Mouse (Mus musculus): Measurements from ENCODE around the gene Mycbp2. TPM values are rescaled to one million over a fixed set of nuclear protein-coding genes. Genes with fewer than 3 reads are reported as not detected.

Mycbp2 gene
- total RNA-seq, 1 experiment: 16.2 TPM

GRCm38 (mm10) chr14:103088624-103089023 is 258.0 kb downstream of the Mycbp2 start:
- peak; percentile 71 for DNase-seq (ENCODE audit: low read depth, low spot score)
- Histone ChIP-seq H3K27ac (ENCODE audit: insufficient read depth, low read depth, low read length, poor library complexity, severe bottlenecking) (no peak overlapping the region), H3K36me3 (ENCODE audit: control insufficient read depth, insufficient read depth, low read length, poor library complexity, severe bottlenecking) (peaks cover 28% of the 10 kb centered on the region), H3K4me3 (ENCODE audit: insufficient read depth in 1 of 2, low read depth in 1 of 2, low read length in 2 of 2, poor library complexity in 1 of 2, severe bottlenecking in 1 of 2) (no peak overlapping the region), H3K9ac (ENCODE audit: insufficient read depth, low read depth, low read length, poor library complexity, severe bottlenecking) (no peak overlapping the region), H3K9me3 (ENCODE audit: control insufficient read depth, insufficient read depth, low read depth, low read length) (no peaks in the 10 kb centered on the region), H3K4me1 (ENCODE audit: control insufficient read depth in 2 of 2, insufficient read depth in 2 of 2, low read length in 2 of 2, poor library complexity in 1 of 2) (no peaks in the 10 kb centered on the region; a peak in 1 of 4 replicates)
- in situ Hi-C loops (cut with MboI; ENCODE audit: low sequenced_read_pairs in 2 of 2, unreplicated experiment in 2 of 2): no loop called here
- TF ChIP-seq CHD2 (IDR thresholded peaks at IDR 0.05; ENCODE audit: low read depth, low read length) (no peak), HCFC1 (IDR thresholded peaks at IDR 0.05; ENCODE audit: borderline replicate concordance, insufficient read depth, low read length) (no peak), MAFK (IDR thresholded peaks at IDR 0.05; ENCODE audit: insufficient read depth, low read depth, low read length) (no peak)

DNA sequence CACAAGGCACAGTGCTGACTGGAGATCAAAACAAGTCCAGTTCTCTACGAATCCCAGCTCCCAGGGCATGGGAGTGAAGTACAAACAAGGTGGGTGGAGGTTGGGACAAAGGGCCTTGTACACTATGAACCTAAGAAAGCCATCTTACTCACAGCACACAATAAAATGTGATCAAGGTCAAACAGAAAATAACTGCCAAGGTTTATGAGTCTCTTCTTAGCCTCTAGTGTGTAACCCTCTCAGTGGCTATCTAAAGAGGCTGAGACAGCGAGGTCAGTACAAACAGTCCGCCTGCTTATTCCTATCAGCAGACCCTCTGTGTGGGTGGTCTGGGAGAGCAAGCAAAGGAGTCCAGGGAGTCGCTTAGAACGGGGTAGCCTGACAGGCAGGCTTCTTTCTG is 258.8 kb downstream of the Mycbp2 start:
- in situ Hi-C loops (cut with MboI; ENCODE audit: low sequenced_read_pairs in 2 of 2, unreplicated experiment in 2 of 2): no loop called here
- H3K9me3 ChIP-seq (ENCODE audit: control insufficient read depth, insufficient read depth, low read depth, low read length): no peaks in the 10 kb centered on the region
- TF ChIP-seq CHD2 (IDR thresholded peaks at IDR 0.05; ENCODE audit: low read depth, low read length): no peak
- no peak for TF ChIP-seq ZC3H11A (IDR thresholded peaks at IDR 0.05; ENCODE audit: borderline replicate concordance, low read depth, low read length)
- no peak for TF ChIP-seq HCFC1 (IDR thresholded peaks at IDR 0.05; ENCODE audit: borderline replicate concordance, insufficient read depth, low read length)
- no peak for TF ChIP-seq MAFK (IDR thresholded peaks at IDR 0.05; ENCODE audit: insufficient read depth, low read depth, low read length)
- TF ChIP-seq ZNF384 (IDR thresholded peaks at IDR 0.05; ENCODE audit: low read depth, low read length): no peak
- H3K9ac ChIP-seq (ENCODE audit: insufficient read depth, low read depth, low read length, poor library complexity, severe bottlenecking): no peak overlapping the region
- H3K27ac ChIP-seq (ENCODE audit: insufficient read depth, low read depth, low read length, poor library complexity, severe bottlenecking): no peak overlapping the region
- H3K4me1 ChIP-seq (ENCODE audit: control insufficient read depth in 2 of 2, insufficient read depth in 2 of 2, low read length in 2 of 2, poor library complexity in 1 of 2): no peaks in the 10 kb centered on the region; a peak in 1 of 4 replicates
- no peak overlapping the region for H3K4me3 ChIP-seq (ENCODE audit: insufficient read depth in 1 of 2, low read depth in 1 of 2, low read length in 2 of 2, poor library complexity in 1 of 2, severe bottlenecking in 1 of 2)
- H3K36me3 ChIP-seq (ENCODE audit: control insufficient read depth, insufficient read depth, low read length, poor library complexity, severe bottlenecking): peaks cover 33% of the 10 kb centered on the region
- no peak for DNase-seq (ENCODE audit: low read depth, low spot score)

GRCm38 (mm10) chr14:103086671-103087324 is 259.8 kb downstream of the Mycbp2 start:
- no peak for TF ChIP-seq HCFC1 (IDR thresholded peaks at IDR 0.05; ENCODE audit: borderline replicate concordance, insufficient read depth, low read length)
- TF ChIP-seq CHD2 (IDR thresholded peaks at IDR 0.05; ENCODE audit: low read depth, low read length): no peak
- TF ChIP-seq ZNF384 (IDR thresholded peaks at IDR 0.05; ENCODE audit: low read depth, low read length): no peak
- no peak for TF ChIP-seq ZC3H11A (IDR thresholded peaks at IDR 0.05; ENCODE audit: borderline replicate concordance, low read depth, low read length)
- TF ChIP-seq MAFK (IDR thresholded peaks at IDR 0.05; ENCODE audit: insufficient read depth, low read depth, low read length): no peak
- Histone ChIP-seq H3K4me3 (ENCODE audit: insufficient read depth in 1 of 2, low read depth in 1 of 2, low read length in 2 of 2, poor library complexity in 1 of 2, severe bottlenecking in 1 of 2) (no peak overlapping the region), H3K4me1 (ENCODE audit: control insufficient read depth in 2 of 2, insufficient read depth in 2 of 2, low read length in 2 of 2, poor library complexity in 1 of 2) (no peaks in the 10 kb centered on the region; a peak in 1 of 4 replicates), H3K9me3 (ENCODE audit: control insufficient read depth, insufficient read depth, low read depth, low read length) (no peaks in the 10 kb centered on the region), H3K27ac (ENCODE audit: insufficient read depth, low read depth, low read length, poor library complexity, severe bottlenecking) (no peak overlapping the region), H3K36me3 (ENCODE audit: control insufficient read depth, insufficient read depth, low read length, poor library complexity, severe bottlenecking) (peaks cover 32% of the 10 kb centered on the region), H3K9ac (ENCODE audit: insufficient read depth, low read depth, low read length, poor library complexity, severe bottlenecking) (no peak overlapping the region)
- in situ Hi-C loops (cut with MboI; ENCODE audit: low sequenced_read_pairs in 2 of 2, unreplicated experiment in 2 of 2): no loop called here
- no peak for DNase-seq (ENCODE audit: low read depth, low spot score)

GRCm38 (mm10) chr14:103085840-103086533 is 260.6 kb downstream of the Mycbp2 start:
- H3K9ac ChIP-seq (ENCODE audit: insufficient read depth, low read depth, low read length, poor library complexity, severe bottlenecking): no peak overlapping the region
- TF ChIP-seq MAFK (IDR thresholded peaks at IDR 0.05; ENCODE audit: insufficient read depth, low read depth, low read length) (no peak), ZNF384 (IDR thresholded peaks at IDR 0.05; ENCODE audit: low read depth, low read length) (no peak), CHD2 (IDR thresholded peaks at IDR 0.05; ENCODE audit: low read depth, low read length) (no peak), ZC3H11A (IDR thresholded peaks at IDR 0.05; ENCODE audit: borderline replicate concordance, low read depth, low read length) (no peak), HCFC1 (IDR thresholded peaks at IDR 0.05; ENCODE audit: borderline replicate concordance, insufficient read depth, low read length) (no peak)
- H3K4me3 ChIP-seq (ENCODE audit: insufficient read depth in 1 of 2, low read depth in 1 of 2, low read length in 2 of 2, poor library complexity in 1 of 2, severe bottlenecking in 1 of 2): no peak overlapping the region
- no peak overlapping the region for H3K27ac ChIP-seq (ENCODE audit: insufficient read depth, low read depth, low read length, poor library complexity, severe bottlenecking)
- H3K4me1 ChIP-seq (ENCODE audit: control insufficient read depth in 2 of 2, insufficient read depth in 2 of 2, low read length in 2 of 2, poor library complexity in 1 of 2): no peaks in the 10 kb centered on the region; a peak in 1 of 4 replicates
- H3K9me3 ChIP-seq (ENCODE audit: control insufficient read depth, insufficient read depth, low read depth, low read length): no peaks in the 10 kb centered on the region
- in situ Hi-C loops (cut with MboI; ENCODE audit: low sequenced_read_pairs in 2 of 2, unreplicated experiment in 2 of 2): no loop called here
- DNase-seq (ENCODE audit: low read depth, low spot score): no peak
- peaks cover 30% of the 10 kb centered on the region for H3K36me3 ChIP-seq (ENCODE audit: control insufficient read depth, insufficient read depth, low read length, poor library complexity, severe bottlenecking)
